Mouse (Mus musculus) granulocyte monocyte progenitor cell, adult 5-6 weeks (primary cell): ENCODE data around the gene March8. TPM values are rescaled to one million over a fixed set of nuclear protein-coding genes. Genes with fewer than 3 reads are reported as not detected.

ENCODE experiments used
- ATAC-seq: replicated peaks from 2 replicates; pipeline ENCODE4 v1.8.0; 2016; ENCODE audit warnings: mild to moderate bottlenecking, moderate TSS enrichment, inconsistent platforms; ENCODE audit not compliant: poor library complexity, severe bottlenecking
- total RNA-seq, 2 experiments: library from RNA; stranded (forward) in 1 of 2; stranded (reverse) in 1 of 2; fragments of 200-712, 200-1000 nt in 1 of 2; fragments of >200 nt in 1 of 2; fragmentation: Nextera tagmentation in 1 of 2; gene quantifications; 2 replicates each; pipeline ENCODE4 v1.2.3; 2014 to 2017

Gene March8
- total RNA-seq, 2 experiments from 2014 or later: 13.4 to 19.3 TPM

DNA sequence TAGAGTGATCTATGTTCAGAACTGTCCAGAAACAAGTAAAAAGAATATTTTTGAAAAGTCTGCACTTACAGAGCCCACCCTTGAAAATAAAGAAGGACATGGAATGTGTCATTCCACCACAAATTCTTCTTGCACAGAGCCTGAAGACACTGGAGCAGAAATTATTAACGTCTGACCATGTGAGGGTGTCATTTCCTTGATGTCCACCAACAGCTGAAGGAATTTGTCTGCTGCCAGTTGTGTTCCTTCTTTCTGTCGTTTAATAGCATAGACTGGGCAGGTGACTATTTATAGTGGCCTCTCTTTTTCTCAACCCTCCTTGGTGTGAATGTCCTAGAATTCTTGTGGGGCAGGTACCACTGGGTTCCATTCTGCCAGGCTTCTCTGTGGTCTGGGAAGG, 68.3 kb downstream of the March8 start:
- no peak for ATAC-seq

DNA sequence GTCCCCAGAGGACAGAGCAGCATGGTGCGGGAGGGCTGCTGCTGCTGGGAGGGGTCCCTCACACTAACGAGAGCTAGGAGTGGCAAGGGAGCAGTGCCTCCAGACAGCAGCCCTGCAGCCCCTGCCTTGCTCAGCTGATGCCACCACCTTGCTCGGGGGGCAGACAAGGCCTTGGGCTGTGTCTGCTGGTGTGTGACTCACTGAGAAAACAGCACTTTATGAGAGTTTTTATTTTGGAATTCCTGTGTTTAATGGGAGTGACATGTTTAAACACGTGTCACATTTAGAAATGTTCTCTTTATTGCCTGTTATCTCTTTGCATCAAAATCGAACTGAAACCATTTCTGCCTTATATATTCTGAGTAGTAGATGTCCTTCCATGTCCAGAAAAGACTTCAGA, 68.9 kb downstream of the March8 start:
- no peak for ATAC-seq

DNA sequence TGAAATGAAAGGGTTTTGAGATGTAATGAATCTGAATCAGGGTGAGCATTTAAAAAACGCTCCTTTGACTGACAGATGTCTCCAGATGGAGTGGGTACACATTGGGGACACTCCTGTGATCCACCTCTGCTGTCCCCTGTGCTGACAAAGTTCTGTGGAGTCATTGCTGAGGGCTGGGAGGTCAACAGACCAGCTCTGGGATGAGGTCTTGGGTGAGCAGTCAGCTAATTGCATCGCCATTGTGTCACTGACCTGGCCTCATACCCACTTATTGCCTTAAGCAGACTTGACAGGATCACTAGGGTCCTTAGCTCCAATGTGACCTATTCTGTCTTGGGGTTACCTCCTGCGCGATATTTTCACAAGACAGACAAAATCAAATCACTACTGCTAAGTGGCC, 69.4 kb downstream of the March8 start:
- no peak for ATAC-seq

DNA sequence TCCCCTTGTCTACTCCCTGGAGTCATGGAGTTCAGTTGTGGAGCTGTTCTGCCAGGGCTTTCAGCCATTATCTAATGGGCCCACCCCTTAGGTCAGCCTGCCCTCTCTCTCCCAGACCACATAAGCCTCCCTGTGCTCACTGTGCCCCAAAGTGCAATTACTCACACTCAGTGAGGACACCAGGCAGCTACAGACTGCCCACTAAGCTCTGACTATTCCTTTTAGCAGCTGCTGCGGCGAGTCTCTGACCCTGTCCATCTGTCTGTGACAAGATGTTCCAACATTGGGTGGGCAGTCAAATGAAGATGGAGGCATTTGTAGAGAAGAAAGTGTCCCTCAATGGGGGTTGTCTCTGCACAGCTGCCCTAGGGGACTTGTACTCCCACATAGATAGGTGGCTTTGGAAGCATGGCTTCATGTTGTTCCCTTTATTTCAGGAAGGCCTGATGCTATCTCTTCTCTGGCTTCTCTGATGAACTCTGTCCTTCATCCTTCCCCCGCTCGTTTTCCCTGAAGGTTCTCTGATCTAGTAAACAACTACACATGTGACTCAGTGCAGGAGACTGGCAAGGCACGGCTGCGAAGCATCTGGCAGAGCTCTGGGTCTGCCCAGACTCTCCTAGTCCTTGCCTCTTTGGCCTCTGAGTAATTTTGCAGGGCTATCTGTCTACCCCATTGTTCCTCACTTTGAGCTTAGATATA, 70.3 kb downstream of the March8 start:
- ATAC-seq: no peak

DNA sequence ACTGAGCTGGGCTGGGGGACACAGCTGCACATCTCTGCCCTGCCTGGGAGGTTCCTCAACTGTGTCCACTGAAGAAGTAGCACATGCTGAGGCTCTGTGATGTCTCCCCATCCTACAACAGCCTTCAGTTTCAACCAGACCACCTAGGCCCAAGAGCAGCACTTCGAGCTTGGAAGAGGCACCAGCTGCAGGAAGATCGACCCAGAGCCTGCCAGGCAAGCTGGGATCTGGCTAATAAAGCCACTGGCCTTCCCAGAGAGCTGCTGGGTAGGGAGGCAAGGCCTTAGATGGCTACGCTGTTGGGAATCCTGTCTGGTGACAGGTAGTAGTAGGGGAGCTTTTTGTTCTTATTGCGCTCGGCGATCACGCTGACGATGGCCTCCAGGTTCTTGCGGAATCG, 72.6 kb downstream of the March8 start:
- no peak for ATAC-seq

DNA sequence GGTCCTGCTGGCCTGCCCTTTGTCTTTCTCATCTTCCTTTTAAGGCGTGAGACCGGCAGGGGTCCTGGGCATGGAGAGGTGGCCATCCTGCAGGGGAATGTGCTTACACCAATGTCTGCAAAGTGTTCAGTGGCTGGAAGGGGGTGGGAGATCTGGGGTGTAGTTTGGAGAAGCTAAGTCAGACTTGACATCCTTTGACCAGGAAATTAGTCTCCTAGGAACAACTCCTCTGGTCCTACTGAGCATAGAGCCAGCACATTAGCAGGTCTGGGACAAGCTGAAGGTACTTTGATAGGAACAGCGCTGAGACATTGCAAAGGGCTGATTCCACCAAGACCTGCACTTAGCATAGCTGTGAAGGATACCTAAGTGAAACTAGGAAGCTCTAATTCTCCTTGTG, 73.9 kb downstream of the March8 start:
- ATAC-seq: no peak

DNA sequence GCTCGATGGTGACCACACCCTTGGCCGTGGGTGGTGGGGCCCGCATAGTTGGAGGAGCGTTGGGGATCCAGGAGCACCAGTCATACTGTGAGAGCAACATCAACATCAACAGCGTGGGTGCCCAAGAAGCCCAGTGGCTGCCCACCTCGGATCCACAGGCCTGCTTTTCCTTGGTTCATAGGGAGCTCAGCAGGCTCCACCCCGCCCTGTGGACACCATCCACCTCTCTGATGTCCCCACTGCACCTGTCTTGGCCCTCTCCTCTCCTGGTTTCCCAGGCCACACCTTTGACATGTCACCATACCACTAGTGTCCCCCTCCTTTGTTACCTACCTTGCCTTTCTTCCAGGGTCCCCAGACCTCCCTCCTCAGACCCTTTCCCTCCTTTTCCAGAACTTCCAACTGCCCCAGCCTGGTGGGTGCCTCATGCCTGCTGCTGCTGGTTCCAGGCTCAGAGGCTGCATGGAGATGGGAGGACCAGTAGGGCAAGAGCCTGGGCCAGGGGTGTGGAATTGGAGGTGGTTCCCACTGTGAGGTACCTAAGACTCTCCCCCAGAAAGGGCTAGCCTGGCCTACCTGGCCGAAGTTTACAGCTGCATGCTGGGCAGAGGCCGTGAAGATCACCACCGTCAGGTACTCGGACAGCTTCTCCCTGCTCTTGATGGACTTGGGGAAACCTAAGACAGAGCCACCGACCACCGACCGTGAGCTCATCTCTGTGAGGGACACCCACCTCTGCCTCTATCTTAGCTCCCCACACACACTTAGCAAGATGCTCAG, 74.9 kb downstream of the March8 start:
- no peak for ATAC-seq

DNA sequence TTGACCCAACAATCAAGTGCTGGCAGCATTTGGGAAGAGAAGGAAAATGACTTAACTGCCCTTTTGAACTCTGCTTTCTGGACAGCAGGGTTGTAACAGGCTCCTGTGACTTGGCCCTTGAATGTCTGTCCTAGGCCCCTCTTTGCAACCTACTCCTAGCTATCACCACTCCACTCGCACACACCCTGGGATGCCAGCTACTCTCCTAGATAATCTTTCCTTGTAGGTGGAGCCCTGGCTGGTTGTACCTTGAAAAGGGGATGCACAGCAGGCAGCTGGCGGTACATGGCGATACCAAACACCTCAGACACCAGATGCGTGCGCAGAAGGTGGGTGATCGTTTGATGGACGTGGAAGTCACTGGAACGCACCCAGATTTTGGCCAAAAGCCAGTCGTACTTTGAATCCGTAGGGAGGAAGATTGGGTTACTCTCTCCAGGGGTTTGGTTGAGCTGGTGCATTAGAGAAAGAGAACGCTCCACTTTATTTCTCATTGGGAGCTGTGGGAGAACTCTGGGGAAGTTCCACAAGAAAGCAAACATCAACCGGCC, 77.4 kb downstream of the March8 start:
- no peak for ATAC-seq

DNA sequence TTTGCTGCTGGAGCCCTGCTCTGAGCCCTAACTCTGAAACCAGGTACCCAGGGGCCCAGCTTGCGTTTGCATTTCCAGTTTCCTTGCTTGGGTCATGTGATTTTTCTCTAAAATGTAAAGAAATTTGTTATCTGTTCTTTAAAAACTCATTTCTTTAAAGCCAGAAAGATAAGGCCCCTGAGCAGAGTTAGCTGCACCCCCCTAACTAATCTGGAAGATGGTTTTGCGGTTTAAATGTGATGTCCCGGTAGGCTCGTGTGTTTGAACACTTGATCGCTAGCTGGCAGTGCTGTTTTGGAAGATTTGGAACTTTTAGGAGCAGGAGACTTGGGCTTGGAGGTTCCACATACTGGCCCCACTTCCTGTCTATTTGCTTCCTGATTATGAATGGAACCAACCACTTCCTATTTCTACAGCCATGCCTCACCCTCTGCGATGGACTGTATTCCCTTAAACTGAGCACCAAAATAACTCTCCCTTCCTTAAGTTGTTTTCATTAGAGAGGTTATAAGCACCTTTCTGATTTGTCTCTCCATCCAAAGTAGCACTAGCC, 78.3 kb downstream of the March8 start:
- peak; percentile 51; the same call in 1 of the 2 replicates for ATAC-seq

DNA sequence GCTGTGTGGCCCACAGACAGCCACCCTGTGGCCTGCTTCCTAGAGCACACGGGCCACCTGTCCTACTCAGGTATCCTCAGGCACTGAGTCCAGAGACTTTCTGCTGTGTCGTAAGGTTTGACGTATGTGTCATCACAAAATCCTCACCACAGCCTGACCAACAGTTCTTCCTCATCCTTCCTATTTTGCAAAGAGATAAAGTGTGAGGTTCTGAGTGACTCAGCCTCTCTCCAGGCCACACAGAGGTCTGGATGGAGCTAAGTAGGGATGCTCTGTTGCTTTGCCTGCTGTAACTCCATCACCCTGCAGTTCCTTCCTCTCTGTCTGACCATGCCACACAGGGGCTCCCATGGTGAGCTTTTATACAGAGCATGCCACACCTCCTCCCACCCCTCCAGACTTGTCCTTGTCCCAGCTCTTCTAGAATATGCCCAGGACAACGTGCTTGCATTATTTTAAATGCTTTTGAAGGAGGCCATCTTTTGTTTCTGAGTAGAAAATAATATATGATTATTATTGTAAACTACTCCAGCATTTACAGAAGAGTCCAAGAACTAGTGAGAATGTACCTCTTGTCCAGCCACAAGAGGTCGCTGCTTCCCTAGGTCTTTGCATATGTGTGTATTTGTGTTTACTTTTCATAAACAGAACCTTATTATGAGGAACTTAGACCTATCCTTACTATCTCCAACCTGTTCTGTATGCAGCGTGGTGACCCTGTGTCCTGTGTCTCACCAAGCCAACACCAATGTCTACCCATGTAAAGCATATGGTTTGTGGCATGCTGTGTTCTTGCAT, 79.9 kb downstream of the March8 start:
- peak; percentile 89 for ATAC-seq

DNA sequence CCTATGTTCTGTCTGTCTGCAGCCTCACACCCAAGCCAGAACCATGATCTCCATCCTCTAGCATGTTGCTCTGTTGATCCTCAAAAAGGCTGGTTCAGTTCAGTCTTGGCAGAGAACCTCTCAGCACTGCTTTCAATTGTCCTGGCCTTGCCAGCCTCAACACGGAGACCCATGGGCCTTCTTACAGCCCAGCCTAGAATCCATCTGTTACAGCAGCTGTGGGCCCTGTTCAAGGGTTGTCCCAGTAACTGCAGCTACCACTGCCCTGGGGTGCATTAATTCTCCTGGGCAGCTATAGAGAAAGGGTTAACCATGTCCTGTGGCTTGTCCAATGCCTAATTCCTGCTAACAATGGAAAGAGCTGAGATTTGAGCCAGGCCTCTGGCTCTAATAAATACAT, 80.7 kb downstream of the March8 start:
- no peak for ATAC-seq

DNA sequence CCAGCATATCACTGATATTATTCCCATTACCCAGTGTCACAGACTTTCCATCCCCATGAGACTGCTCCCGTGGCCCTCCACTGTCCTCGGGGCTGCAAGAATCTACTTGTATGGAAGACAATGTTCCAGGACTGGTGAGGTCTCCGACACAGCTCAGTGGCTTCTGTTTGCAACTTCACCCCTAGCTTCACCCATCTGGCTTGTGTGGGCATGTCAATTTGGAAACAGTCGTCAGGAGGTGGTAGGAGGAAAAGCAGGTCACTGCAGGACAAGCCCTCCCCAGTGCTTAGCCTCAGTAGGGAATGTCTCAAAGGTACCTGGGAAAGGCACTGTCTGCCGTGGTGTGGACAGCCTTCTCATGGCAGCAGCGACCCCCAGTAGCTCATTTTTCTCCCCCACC, 81.9 kb downstream of the March8 start:
- no peak for ATAC-seq

DNA sequence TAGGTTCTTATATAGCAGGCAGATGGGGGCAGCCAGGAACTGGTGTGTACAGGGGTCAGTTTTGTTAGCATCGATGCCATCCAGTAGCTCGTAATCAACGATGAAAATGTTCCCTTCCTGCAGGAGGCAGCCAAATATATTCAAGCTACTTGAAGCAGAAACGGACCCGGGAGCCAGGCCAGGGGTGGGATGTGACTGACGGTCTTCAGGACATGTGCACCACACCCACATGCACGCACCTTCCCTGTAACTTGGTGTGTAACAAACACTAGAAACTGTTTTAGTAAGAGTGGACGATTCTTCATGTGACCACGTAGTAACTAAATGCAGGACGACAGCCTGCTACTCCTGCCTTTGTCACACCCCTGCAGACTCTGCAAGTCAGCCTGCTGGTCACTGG, 82.4 kb downstream of the March8 start:
- ATAC-seq: no peak

DNA sequence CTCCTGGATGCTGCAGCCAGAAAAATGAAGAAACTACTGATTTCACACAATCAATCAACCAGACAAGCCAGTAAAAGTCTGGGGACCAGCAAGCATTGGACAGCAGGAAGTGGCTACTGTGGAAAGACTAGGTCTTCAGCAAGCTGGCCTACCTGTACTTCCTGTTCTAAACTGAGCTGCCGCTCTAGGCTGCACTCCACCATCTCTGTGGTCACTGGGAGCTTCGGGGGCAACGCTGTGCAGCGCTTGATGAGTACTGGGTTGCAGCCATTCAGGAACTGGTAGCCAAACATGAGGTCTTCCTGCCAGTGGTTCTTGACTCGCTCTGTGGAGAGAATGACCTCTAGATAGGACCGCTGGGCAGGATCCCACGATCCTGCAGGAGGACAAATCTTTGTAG, 85.2 kb downstream of the March8 start:
- peak; percentile 81 for ATAC-seq

DNA sequence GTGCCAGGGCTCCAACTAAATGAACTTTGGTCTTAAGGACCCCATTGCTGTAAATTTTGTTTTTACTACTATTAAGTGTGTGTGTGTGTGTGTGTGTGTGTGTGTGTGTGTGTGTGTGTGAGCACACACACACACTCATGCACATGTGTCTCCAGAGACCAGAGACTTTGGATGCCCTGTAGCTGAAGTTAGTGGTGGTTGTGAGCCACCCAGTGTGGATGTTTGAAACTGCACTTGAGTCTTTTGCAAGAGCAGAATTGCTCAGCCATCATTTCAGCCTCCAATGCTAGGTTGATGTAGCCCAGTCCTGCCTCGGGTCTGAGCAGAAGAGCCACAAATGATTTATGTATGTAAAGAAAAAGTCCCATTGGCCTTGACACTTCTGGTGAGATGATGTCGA, 85.8 kb downstream of the March8 start:
- ATAC-seq: peak; percentile 38; the same call in 1 of the 2 replicates

DNA sequence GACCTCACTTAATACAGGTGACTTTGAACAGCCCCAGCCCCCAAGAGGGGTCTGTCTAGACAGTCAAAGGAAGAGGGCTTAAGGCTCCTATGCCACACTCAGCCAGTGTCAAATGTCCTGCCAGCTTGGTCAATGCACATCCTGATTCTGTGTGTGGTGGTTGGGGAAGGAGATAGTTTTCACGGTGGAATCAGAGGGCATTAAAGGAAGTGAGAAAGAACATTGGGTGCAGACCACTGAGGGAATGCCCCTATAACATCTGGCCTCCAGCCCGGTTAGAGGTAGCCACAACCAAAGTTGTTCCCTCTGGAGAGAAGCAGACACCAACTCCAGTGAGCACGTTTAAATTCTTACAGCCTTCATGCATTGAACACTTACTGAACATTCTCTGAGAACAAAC, 89.7 kb downstream of the March8 start:
- peak; percentile 56 for ATAC-seq

DNA sequence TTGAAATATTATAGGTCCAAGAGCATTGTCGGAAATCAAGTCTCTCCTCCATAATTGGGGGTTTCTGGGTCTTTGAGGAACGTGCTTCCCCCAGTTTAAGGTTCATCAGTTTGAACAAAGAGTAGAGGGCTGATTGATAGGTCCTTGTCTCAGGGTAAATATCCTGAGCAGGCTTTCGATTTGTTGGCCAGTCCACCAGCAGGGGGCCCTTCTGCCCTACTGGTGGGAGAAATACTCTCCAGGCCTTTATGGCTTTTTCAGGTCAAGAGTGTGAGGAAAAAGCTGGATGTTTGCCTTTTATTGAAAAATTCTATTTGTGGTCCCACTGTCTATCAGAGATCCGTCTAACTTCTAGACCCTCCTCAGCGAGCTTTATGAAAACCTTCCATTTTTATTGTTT, 90.5 kb downstream of the March8 start:
- peak; percentile 62; the same call in 1 of the 2 replicates for ATAC-seq

DNA sequence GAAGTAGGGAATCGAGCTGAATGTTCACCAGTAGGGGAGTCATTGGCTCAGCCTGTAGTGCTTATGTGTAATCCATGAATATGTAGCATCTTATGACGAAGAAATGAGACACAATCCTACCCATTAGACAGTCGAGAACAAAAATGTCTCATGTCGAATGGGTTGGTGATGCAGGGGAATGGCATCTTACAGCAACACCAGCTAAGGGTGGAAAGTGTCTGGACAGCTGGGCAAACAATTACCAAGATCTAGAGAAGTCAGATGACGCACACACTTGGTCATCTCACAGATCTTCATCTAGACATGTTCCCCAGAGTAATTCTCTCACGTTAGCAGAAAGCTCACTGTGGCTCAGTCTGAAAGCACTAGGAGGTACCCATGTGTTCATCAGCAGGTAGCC, 101.0 kb downstream of the March8 start:
- no peak for ATAC-seq

DNA sequence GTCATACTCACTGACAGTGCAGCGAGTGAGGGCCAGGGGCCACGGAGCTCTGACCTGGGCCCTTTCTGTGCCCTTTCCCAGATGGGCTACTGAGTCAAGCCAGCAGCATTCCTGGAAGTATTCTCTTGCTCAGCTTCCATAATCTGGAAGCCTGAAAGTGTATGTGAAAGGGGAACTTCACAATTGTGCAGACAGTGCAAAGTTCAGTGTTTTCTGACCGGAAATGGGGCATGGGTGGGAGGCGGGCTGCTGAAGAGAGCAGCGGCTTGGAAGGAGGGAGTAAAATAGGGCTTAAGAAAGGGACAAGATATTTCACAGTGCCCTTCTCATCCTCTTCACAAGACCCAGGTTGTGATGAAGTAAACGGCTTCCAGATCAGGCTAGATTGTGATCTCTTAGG, 101.7 kb downstream of the March8 start:
- ATAC-seq: peak; percentile 35; the same call in 1 of the 2 replicates

DNA sequence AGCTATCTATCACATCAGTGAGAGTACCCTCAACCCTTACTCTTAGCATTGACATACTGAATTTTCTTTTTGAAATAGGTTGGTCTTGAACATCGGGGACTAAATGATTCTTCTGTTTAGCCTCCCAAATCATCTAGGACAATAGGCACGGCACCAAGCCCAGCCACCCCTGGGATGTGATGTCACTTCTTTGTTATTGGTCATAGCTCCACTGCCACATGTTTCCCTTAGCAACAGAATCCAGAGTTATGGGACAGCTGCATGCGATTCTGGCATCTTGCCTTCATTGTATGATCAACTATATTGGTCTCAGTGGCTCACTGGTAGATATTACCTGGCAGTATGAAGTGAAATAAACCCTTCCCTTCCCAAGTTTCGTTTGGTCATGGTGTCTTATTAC, 102.6 kb downstream of the March8 start:
- ATAC-seq: no peak

DNA sequence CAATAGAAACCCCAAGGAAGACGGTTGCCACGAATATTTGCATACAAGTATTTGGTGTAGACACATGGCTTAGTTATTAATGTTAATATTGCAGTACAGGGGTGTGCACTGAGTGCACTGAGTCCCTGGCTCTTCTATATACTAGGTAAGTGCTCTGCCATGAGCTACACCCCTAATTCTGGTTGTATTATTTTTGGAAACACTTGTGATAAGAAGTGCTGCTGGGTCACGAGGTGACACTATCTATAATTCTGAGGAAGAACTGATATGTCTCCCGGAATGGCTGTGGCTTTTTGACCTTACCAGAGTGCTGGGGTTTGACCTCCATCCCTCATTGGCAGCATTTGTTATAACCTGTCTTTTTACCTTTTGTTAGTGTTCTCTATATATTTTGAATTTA, 103.0 kb downstream of the March8 start:
- ATAC-seq: no peak
